Mouse (Mus musculus): ENCODE results near the gene Anxa6. TPM values are rescaled to one million over a fixed set of nuclear protein-coding genes. Genes with fewer than 3 reads are reported as not detected.

The Anxa6 gene
- polyA plus RNA-seq, 1 experiment from 2014 or later = 333 TPM

DNA sequence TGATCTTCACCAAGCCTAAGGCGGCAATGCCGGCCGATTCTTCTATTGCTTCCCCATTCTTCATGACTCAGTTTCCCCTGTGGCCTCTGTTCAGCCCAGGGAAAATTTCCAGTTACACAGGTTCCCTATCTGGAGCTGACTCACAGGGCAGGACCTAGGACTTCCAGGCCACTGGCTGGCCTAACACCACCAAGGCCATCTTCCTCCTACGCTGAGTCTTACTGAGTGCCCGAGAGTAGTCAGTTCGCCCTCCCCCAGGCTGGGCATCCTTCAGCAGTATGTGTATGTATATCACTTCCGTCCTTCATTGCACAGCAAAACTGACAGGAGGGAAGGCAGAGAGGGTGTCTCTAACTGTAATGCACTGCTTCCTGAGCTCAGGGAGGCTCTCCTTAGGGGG, 99.0 kb downstream of the Anxa6 start:
- ATAC-seq = no peak
- DNase-seq (ENCODE audit: low read depth, low spot score) = no peak
- POLR2A ChIA-PET = interaction anchor here (1.6 kb wide), 1 partner anchor 22 kb away, joined by 4 read pairs; no protein-coding TSS in a partner anchor
- H3K27me3 ChIP-seq = no peaks in the 10 kb centered on the region
- CTCF ChIA-PET = interaction anchor here (0.9 to 2.6 kb wide), 3 partner anchors 50 to 55 kb away, joined by 3 to 11 read pairs (median 3); no protein-coding TSS in a partner anchor
- no peak for TF ChIP-seq CTCF (IDR thresholded peaks at IDR 0.05)
- in situ Hi-C loops (cut with MboI; ENCODE audit: low pct_unique_long_range_greater_than_20kb) = loop anchor here (5.0 kb wide), 3 partner anchors 48 to 223 kb away; no protein-coding TSS in a partner anchor

- ATAC-seq = no peak
- no peak for DNase-seq (ENCODE audit: low read depth, low spot score)
- TF ChIP-seq CTCF (IDR thresholded peaks at IDR 0.05) = no peak
- in situ Hi-C loops (cut with MboI; ENCODE audit: low pct_unique_long_range_greater_than_20kb) = loop anchor here (5.0 kb wide), 3 partner anchors 50 to 225 kb away; no protein-coding TSS in a partner anchor
- H3K27me3 ChIP-seq = no peaks in the 10 kb centered on the region
- ChIA-PET CTCF (interaction anchor here (1.5 to 3.5 kb wide), 2 partner anchors 17 to 44 kb away, joined by 3 to 14 read pairs; no protein-coding TSS in a partner anchor), POLR2A (no interaction called here)
Measured at GRCm38 (mm10) chr11:54932540-54932939, 100.7 kb downstream of the Anxa6 start.

DNA sequence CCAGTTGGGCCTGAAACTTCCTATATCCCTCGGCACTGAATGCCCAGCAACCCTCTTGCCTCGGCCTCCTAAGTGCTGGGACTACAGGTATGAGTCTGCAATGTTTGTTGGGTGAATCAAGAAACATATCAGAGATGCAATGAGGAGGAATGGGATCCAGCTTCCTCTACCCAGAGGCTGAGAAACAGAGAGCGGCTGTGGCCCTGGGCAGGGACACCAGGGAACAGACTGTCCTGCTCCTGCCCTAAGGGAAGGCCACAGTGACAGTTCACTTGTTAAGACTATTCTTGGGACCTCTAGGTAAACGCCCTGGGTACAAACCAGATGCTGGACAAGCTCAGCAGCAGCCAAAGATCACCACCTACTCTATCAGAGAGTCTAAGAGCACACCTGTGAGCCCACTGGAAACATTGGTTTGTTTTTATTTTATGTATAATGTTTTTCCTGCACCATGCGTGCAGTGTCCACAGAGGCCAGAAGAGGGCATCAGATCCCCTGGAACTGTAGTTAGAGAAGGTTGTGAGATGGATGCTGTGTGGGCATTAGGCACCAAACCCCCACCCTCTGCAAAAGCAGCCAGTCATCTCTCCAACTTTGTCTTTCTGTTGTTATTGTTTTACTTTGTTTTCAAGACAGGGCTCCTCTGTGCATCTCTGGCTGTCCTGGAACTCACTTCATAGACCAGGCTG, 101.7 kb downstream of the Anxa6 start:
- no peak for ATAC-seq
- ChIA-PET CTCF (interaction anchor here (0.7 to 5.6 kb wide), 10 partner anchors 9 to 108 kb away, joined by 3 to 91 read pairs (median 4); no protein-coding TSS in a partner anchor), POLR2A (interaction anchor here (0.6 to 1.4 kb wide), 2 partner anchors 28 to 52 kb away, joined by 3 to 5 read pairs; no protein-coding TSS in a partner anchor)
- DNase-seq (ENCODE audit: low read depth, low spot score) = no peak
- in situ Hi-C loops (cut with MboI; ENCODE audit: low pct_unique_long_range_greater_than_20kb) = loop anchor here (5.0 kb wide), 3 partner anchors 51 to 226 kb away; no protein-coding TSS in a partner anchor
- H3K27me3 ChIP-seq = no peaks in the 10 kb centered on the region
- no peak for TF ChIP-seq CTCF (IDR thresholded peaks at IDR 0.05)

DNA sequence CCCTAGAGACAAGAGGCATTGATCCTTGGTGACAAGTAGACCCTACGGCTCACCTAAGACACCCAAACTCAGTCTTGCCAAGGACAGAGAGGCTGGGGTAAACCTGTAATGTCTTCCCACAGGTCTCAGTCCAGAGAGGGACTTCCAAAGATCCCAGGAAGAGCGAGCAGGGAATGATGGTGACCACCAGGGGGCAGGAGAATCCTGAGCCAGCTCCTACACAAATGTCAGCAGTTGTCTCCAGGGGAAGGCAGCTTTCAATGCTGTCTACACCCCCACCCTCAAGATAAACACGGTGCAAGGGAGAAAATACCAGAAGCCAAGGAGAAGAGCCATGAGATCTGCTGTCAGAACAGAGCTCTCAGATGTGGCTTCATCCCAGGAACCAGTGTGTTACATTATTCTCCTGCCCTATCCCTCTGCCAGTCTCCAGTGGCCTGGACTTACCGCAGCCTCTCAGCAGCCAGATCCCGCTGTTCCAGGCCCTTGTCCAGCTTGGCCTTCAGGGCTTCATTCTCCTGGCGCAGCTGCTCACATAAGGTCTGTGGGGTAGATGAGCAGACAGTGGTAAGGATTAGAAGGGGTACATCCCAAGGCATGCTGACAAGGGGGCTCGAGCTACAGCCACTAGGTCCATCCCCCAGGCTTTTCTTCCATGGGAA, 102.8 kb downstream of the Anxa6 start:
- no peak for ATAC-seq

DNA sequence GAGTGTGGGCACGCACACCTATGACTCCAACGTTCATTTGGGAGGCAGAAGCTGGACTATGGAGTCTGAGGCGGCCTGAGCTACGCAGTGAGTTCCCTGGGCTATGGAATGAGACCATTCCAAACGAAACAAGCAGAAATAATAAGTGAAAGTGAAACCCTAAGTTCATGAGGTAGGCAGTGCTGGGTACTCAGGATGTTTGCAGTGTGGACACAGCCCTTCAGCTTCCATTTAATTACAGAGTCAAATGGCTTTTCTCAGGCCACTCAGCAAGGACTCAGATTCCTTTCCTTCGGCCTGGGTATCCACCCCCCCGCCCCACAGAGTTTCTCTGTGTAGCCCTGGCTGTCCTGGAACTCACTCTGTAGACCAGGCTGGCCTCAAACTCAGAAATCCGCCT, 103.5 kb downstream of the Anxa6 start:
- ATAC-seq (no peak), DNase-seq (ENCODE audit: low read depth, low spot score) (no peak)
- CTCF ChIA-PET = interaction anchor here (0.9 to 5.6 kb wide), 7 partner anchors 23 to 57 kb away, joined by 3 to 91 read pairs (median 5); no protein-coding TSS in a partner anchor
- POLR2A ChIA-PET = interaction anchor here (1.2 to 1.4 kb wide), 3 partner anchors 23 to 50 kb away, joined by 3 to 5 read pairs (median 3); no protein-coding TSS in a partner anchor
- TF ChIP-seq CTCF (IDR thresholded peaks at IDR 0.05) = no peak
- in situ Hi-C loops (cut with MboI; ENCODE audit: low pct_unique_long_range_greater_than_20kb) = loop anchor here (5.0 kb wide), 3 partner anchors 53 to 228 kb away; no protein-coding TSS in a partner anchor
- no peaks in the 10 kb centered on the region for H3K27me3 ChIP-seq

More for the DNA sequence above, 102.8 kb downstream of the Anxa6 start:
- no peaks in the 10 kb centered on the region for H3K27me3 ChIP-seq
- peak; percentile 84 for TF ChIP-seq CTCF (IDR thresholded peaks at IDR 0.05)
- ChIA-PET CTCF (interaction anchor here (0.7 to 5.6 kb wide), 12 partner anchors 8 to 109 kb away, joined by 3 to 91 read pairs (median 4); no protein-coding TSS in a partner anchor), POLR2A (interaction anchor here (1.2 to 1.4 kb wide), 3 partner anchors 24 to 50 kb away, joined by 3 to 5 read pairs (median 3); no protein-coding TSS in a partner anchor)
- no peak for DNase-seq (ENCODE audit: low read depth, low spot score)
- in situ Hi-C loops (cut with MboI; ENCODE audit: low pct_unique_long_range_greater_than_20kb) = loop anchor here (5.0 kb wide), 3 partner anchors 52 to 227 kb away; no protein-coding TSS in a partner anchor

DNA sequence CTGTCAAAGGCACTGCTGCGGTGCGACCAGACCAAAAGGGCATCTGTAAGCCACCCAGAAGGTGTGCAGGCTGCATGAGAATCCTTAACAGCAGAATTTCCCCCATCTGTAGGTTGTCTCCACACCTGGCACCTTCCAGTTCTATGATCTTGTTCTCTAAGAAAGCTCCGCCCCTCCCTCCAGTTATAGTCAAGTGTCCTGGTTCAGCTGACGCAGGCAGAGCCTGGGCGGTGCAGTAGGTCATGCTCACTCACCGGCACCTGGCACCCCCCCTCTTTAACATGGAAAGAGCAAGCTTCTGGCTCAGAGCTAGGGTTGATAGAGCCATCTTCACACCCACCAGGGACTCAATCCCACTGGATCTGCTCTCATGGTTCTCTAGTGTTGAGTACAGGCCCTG, 104.0 kb downstream of the Anxa6 start:
- POLR2A ChIA-PET = interaction anchor here (0.8 to 1.2 kb wide), 2 partner anchors 44 to 49 kb away, joined by 3 read pairs; no protein-coding TSS in a partner anchor
- in situ Hi-C loops (cut with MboI; ENCODE audit: low pct_unique_long_range_greater_than_20kb) = no loop called here
- no peak for DNase-seq (ENCODE audit: low read depth, low spot score)

More for the DNA sequence above, 104.0 kb downstream of the Anxa6 start:
- CTCF ChIA-PET = interaction anchor here (0.8 to 5.6 kb wide), 8 partner anchors 33 to 110 kb away, joined by 3 to 91 read pairs (median 4); no protein-coding TSS in a partner anchor
- no peaks in the 10 kb centered on the region for H3K27me3 ChIP-seq
- no peak for TF ChIP-seq CTCF (IDR thresholded peaks at IDR 0.05)
- ATAC-seq = no peak

Other genes starting within 250 kb of the Anxa6 start
- gene Cdc42se2, start 245.8 kb downstream of the Anxa6 start, polyA plus RNA-seq (2021) = 66.1 TPM
- 16.3 TPM for gene Lyrm7, start 172.5 kb downstream of the Anxa6 start, polyA plus RNA-seq (2021)
- gene Hint1, start 167.1 kb downstream of the Anxa6 start, polyA plus RNA-seq (2021) = 815 TPM
- 1,215 TPM for gene Gpx3, start 131.0 kb downstream of the Anxa6 start, polyA plus RNA-seq (2021)
- gene Tnip1, start 70.5 kb downstream of the Anxa6 start, polyA plus RNA-seq (2021) = 53.2 TPM
- gene Ccdc69, start 44.7 kb upstream of the Anxa6 start, polyA plus RNA-seq (2021) = not detected
- 51.9 TPM for gene Gm2a, start 64.7 kb upstream of the Anxa6 start, polyA plus RNA-seq (2021)
- not detected for gene Slc36a3, start 118.3 kb upstream of the Anxa6 start, polyA plus RNA-seq (2021)
- gene Slc36a2, start 151.6 kb upstream of the Anxa6 start, polyA plus RNA-seq (2021) = 0.12 TPM
- 17.5 TPM for gene Slc36a1, start 170.9 kb upstream of the Anxa6 start, polyA plus RNA-seq (2021)

Measured in Patski (cell line).